Mouse (Mus musculus): ENCODE data around the gene Smpx.
A peak's percentile ranks its signal among the peaks of the same experiment; 100 is the strongest.

- TF ChIP-seq POLR2A (IDR thresholded peaks at IDR 0.05; ENCODE audit: borderline replicate concordance, insufficient read depth, low read length), result no peak
- peak; percentile 66 for TF ChIP-seq CTCF (IDR thresholded peaks at IDR 0.05; ENCODE audit: borderline replicate concordance, insufficient read depth, low read depth, low read length)
These were observed 33.1 kb downstream of the Smpx start for GRCm38 (mm10) chrX:157731658-157732314.
